Mouse (Mus musculus) myocyte (in vitro differentiated cells): ENCODE measurements around the gene Pnkd. TPM values are rescaled to one million over a fixed set of nuclear protein-coding genes. Genes with fewer than 3 reads are reported as not detected.
A peak's percentile ranks its signal among the peaks of the same experiment; 100 is the strongest.

Source experiments
- H3K27me3 ChIP-seq: one replicate; pipeline ENCODE4 v1.6.1; 2011; ENCODE audit not compliant: control insufficient read depth, insufficient read depth, insufficient read length
- H3K36me3 ChIP-seq: one replicate; pipeline ENCODE4 v1.6.1; 2011; ENCODE audit not compliant: control insufficient read depth, insufficient read depth
- H3K4me2 ChIP-seq: one replicate; pipeline ENCODE4 v1.6.1; 2011; ENCODE audit warnings: low read depth, control low read depth
- H3K4me3 ChIP-seq: one replicate; pipeline ENCODE4 v1.5.1; 2011; ENCODE audit warnings: mild to moderate bottlenecking, control low read depth, moderate library complexity
- H3K79me2 ChIP-seq: one replicate; pipeline ENCODE4 v1.6.1; 2011; ENCODE audit not compliant: control insufficient read depth, insufficient read depth
- H3ac ChIP-seq: one replicate; pipeline ENCODE4 v1.6.1; 2011; ENCODE audit not compliant: control insufficient read depth, insufficient read length
- CEBPB ChIP-seq: IDR thresholded peaks from 2 replicates; pipeline ENCODE4 v1.6.1; 2011; ENCODE audit warnings: mild to moderate bottlenecking, moderate library complexity; ENCODE audit not compliant: poor library complexity, insufficient read depth, severe bottlenecking
- E2F4 ChIP-seq: IDR thresholded peaks from one replicate; pipeline ENCODE4 v1.6.1; 2011; ENCODE audit warnings: mild to moderate bottlenecking, control low read depth, moderate library complexity; ENCODE audit not compliant: insufficient read depth
- MAX ChIP-seq: IDR thresholded peaks from one replicate; pipeline ENCODE4 v1.6.1; 2011; ENCODE audit warnings: low read depth, mild to moderate bottlenecking, control low read depth
- MYOD1 ChIP-seq, 3 experiments: IDR thresholded peaks; one replicate each; pipeline ENCODE4 v1.6.1; 2011; ENCODE audit warnings: control low read depth in 2 of 3, low read depth in 2 of 3, mild to moderate bottlenecking in 2 of 3, moderate library complexity in 1 of 3; ENCODE audit not compliant: insufficient read length in 2 of 3, control insufficient read depth in 1 of 3
- MYOG ChIP-seq, 3 experiments: IDR thresholded peaks; one replicate each; pipeline ENCODE4 v1.6.1; 2011; ENCODE audit warnings: control low read depth in 2 of 3, low read depth in 2 of 3, mild to moderate bottlenecking in 2 of 3; ENCODE audit not compliant: insufficient read length in 2 of 3, control insufficient read depth in 1 of 3, insufficient read depth in 1 of 3
- POLR2A ChIP-seq: IDR thresholded peaks from one replicate; pipeline ENCODE4 v1.6.1; 2011; ENCODE audit warnings: low read depth, mild to moderate bottlenecking, control low read depth, moderate library complexity; ENCODE audit not compliant: insufficient read length
- POLR2AphosphoS2 ChIP-seq: IDR thresholded peaks from one replicate; pipeline ENCODE4 v1.6.1; 2011; ENCODE audit warnings: low read depth, control low read depth; ENCODE audit not compliant: insufficient read length
- REST ChIP-seq: IDR thresholded peaks from one replicate; pipeline ENCODE4 v1.6.1; 2011; ENCODE audit warnings: mild to moderate bottlenecking, control low read depth, moderate library complexity; ENCODE audit not compliant: insufficient read depth, insufficient read length
- SRF ChIP-seq: IDR thresholded peaks from one replicate; pipeline ENCODE4 v1.6.1; 2011; ENCODE audit warnings: low read depth; ENCODE audit not compliant: control insufficient read depth, insufficient read length
- TCF12 ChIP-seq: IDR thresholded peaks from one replicate; pipeline ENCODE4 v1.6.1; 2011; ENCODE audit warnings: mild to moderate bottlenecking, control low read depth; ENCODE audit not compliant: poor library complexity, insufficient read depth, severe bottlenecking
- TCF3 ChIP-seq: IDR thresholded peaks from one replicate; pipeline ENCODE4 v1.6.1; 2011; ENCODE audit warnings: low read depth, control low read depth; ENCODE audit not compliant: insufficient read length
- USF1 ChIP-seq: IDR thresholded peaks from one replicate; pipeline ENCODE4 v1.6.1; 2011; ENCODE audit warnings: low read depth, mild to moderate bottlenecking, control low read depth, moderate library complexity
- polyA plus RNA-seq: library from polyadenylated mRNA; unstranded; fragments of >200 nt; fragmentation: generic; extraction: Trizol; gene quantifications from one replicate; pipeline ENCODE4 v1.2.1, GENCODE M21; 2012; ENCODE audit warnings: missing spikeins

The Pnkd gene
- polyA plus RNA-seq, 1 experiment = 93.7 TPM

- H3K36me3 ChIP-seq = no peaks in the 10 kb centered on the region
- peak overlapping the region; percentile 27 for H3K4me3 ChIP-seq
- H3K4me2 ChIP-seq = peak overlapping the region; percentile 85
- TF ChIP-seq POLR2A (peak; percentile 25), REST (no peak), CEBPB (no peak)
- no peak overlapping the region for H3ac ChIP-seq
- H3K79me2 ChIP-seq = peaks cover 6% of the 10 kb centered on the region
- no peaks in the 10 kb centered on the region for H3K27me3 ChIP-seq
Observed at GRCm38 (mm10) chr1:74397919-74398451, 113.3 kb downstream of the Pnkd start.

- Histone ChIP-seq H3ac (no peak overlapping the region), H3K36me3 (no peaks in the 10 kb centered on the region), H3K79me2 (no peaks in the 10 kb centered on the region), H3K27me3 (no peaks in the 10 kb centered on the region), H3K4me3 (no peak overlapping the region), H3K4me2 (no peak overlapping the region)
- TF ChIP-seq MYOD1 (IDR thresholded peaks at IDR 0.05; ENCODE audit: control insufficient read depth in 1 of 3, insufficient read length in 2 of 3, low read depth in 2 of 3) (no peak), POLR2AphosphoS2 (no peak), USF1 (no peak), CEBPB (no peak), E2F4 (no peak), MAX (no peak), SRF (no peak), TCF3 (no peak), TCF12 (no peak), REST (no peak), MYOG (IDR thresholded peaks at IDR 0.05; ENCODE audit: control insufficient read depth in 1 of 3, insufficient read depth in 1 of 3, insufficient read length in 2 of 3, low read depth in 2 of 3) (no peak), POLR2A (no peak)
Observed at GRCm38 (mm10) chr1:74400531-74400930, 115.8 kb downstream of the Pnkd start.

GRCm38 (mm10) chr1:74401015-74401702 is 116.4 kb downstream of the Pnkd start:
- Histone ChIP-seq H3K79me2 (no peaks in the 10 kb centered on the region), H3K27me3 (no peaks in the 10 kb centered on the region), H3ac (no peak overlapping the region), H3K4me3 (no peak overlapping the region), H3K4me2 (no peak overlapping the region), H3K36me3 (no peaks in the 10 kb centered on the region)
- TF ChIP-seq REST = no peak
- TF ChIP-seq TCF12 = no peak
- no peak for TF ChIP-seq POLR2A
- TF ChIP-seq E2F4 = no peak
- TF ChIP-seq MAX = no peak
- TF ChIP-seq MYOD1 (IDR thresholded peaks at IDR 0.05; ENCODE audit: control insufficient read depth in 1 of 3, insufficient read length in 2 of 3, low read depth in 2 of 3) = no peak

Other genes with a start within 250 kb of the Pnkd start
- gene Tns1, start 160.5 kb upstream of the Pnkd start, polyA plus RNA-seq = 111 TPM
- not detected for gene Rufy4, start 159.4 kb upstream of the Pnkd start, polyA plus RNA-seq
- not detected for gene Cxcr2, start 130.9 kb upstream of the Pnkd start, polyA plus RNA-seq
- gene Cxcr1, start 90.3 kb upstream of the Pnkd start, polyA plus RNA-seq = not detected
- 214 TPM for gene Arpc2, start 48.8 kb upstream of the Pnkd start, polyA plus RNA-seq
- gene Gpbar1, start 6.4 kb upstream of the Pnkd start, polyA plus RNA-seq = 0.14 TPM
- gene Aamp, start 192 bp upstream of the Pnkd start, polyA plus RNA-seq = 199 TPM
- 178 TPM for gene Tmbim1, start 20.7 kb downstream of the Pnkd start, polyA plus RNA-seq
- 0.10 TPM for gene Catip, start 77.2 kb downstream of the Pnkd start, polyA plus RNA-seq
- 1.0 TPM for gene Slc11a1, start 90.3 kb downstream of the Pnkd start, polyA plus RNA-seq
- 64.0 TPM for gene Ctdsp1, start 106.6 kb downstream of the Pnkd start, polyA plus RNA-seq
- gene Vil1, start 124.4 kb downstream of the Pnkd start, polyA plus RNA-seq = 0.02 TPM
- gene Cnot9, start 221.1 kb downstream of the Pnkd start, polyA plus RNA-seq = 24.4 TPM